8 mouse cellular contexts compared by ENCODE assay signal in the genomic region with DNA sequence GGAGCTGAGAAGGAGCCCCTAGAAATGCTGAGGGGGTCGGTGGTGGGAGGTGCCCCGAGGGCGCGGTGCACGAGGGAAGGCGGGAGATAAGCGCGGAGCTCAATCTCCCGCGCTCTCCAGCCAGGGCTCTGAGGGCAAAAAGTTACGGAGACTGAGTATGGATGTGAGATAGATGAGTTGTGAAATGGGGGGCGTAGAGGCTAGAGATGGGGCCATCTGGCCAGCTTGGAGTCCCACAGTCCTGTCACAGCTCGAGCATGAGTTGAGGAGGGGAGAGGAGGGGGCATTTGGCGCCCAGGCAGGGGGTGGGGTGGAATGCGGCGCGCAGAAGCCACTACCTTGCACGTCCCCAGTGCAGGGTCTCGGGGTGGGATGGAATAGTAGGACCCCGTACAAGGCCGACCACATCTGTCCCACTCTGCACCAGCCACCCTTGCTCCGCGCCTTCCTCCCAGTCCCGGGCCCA. TPM values are rescaled to one million over a fixed set of nuclear protein-coding genes. Genes with fewer than 3 reads are reported as not detected.
DNase-seq lines count a peak whose midpoint lies in the region; ATAC-seq and TF ChIP-seq lines count a peak whose summit lies in the region.

No protein-coding gene starts in this region.

- H3K4me1 ChIP-seq in lung, postnatal 0 days (ENCODE audit: insufficient read depth, low read depth, low read length): peaks cover 13% of the 10 kb centered on the region; the same call in 1 of the 2 replicates
- H3K4me1 ChIP-seq in heart, embryonic 16.5 days (ENCODE audit: control insufficient read depth, insufficient read depth, low read length): peaks cover 20% of the 10 kb centered on the region
- peaks cover 36% of the 10 kb centered on the region for H3K4me1 ChIP-seq in liver, embryonic 16.5 days (ENCODE audit: control insufficient read depth, low read depth, low read length)
- H3K4me1 ChIP-seq in stomach, embryonic 16.5 days (ENCODE audit: control insufficient read depth, insufficient read depth, low read length): peaks cover 22% of the 10 kb centered on the region

- peaks cover 11% of the 10 kb centered on the region; the same call in 1 of the 2 replicates for H3K36me3 ChIP-seq in lung, postnatal 0 days (ENCODE audit: insufficient read depth, low read length)
- H3K36me3 ChIP-seq in heart, embryonic 16.5 days (ENCODE audit: control insufficient read depth, insufficient read depth): peaks cover 20% of the 10 kb centered on the region
- H3K36me3 ChIP-seq in liver, embryonic 16.5 days (ENCODE audit: control insufficient read depth, insufficient read depth): peaks cover 29% of the 10 kb centered on the region
- H3K36me3 ChIP-seq in stomach, embryonic 16.5 days (ENCODE audit: control insufficient read depth, insufficient read depth, low read length): peaks cover 9% of the 10 kb centered on the region; the same call in 1 of the 2 replicates

- TF ChIP-seq CTCF in lung, postnatal 0 days (IDR thresholded peaks at IDR 0.05): no peak

- H3K4me2 ChIP-seq in lung, postnatal 0 days (replicated peaks; ENCODE audit: low read depth, low read length): peak overlapping the region; percentile 100
- peak overlapping the region; percentile 93 for H3K4me2 ChIP-seq in heart, embryonic 16.5 days (ENCODE audit: low read depth, low read length)
- H3K4me2 ChIP-seq in liver, embryonic 16.5 days (ENCODE audit: low read depth, low read length): peak overlapping the region; percentile 72
- H3K4me2 ChIP-seq in stomach, embryonic 16.5 days (ENCODE audit: low read depth, low read length): peak overlapping the region; percentile 83

- H3K4me3 ChIP-seq in lung, postnatal 0 days (ENCODE audit: low read depth, low read length): peak overlapping the region; percentile 68
- peak overlapping the region; percentile 83 for H3K4me3 ChIP-seq in heart, embryonic 16.5 days (ENCODE audit: low read length)
- peak overlapping the region; percentile 97 for H3K4me3 ChIP-seq in liver, embryonic 16.5 days (ENCODE audit: low read depth, low read length)
- H3K4me3 ChIP-seq in stomach, embryonic 16.5 days (replicated peaks; ENCODE audit: low read length): peak overlapping the region; percentile 70

- H3K27me3 ChIP-seq in lung, postnatal 0 days (replicated peaks; ENCODE audit: insufficient read depth, low read length): no peaks in the 10 kb centered on the region
- no peaks in the 10 kb centered on the region for H3K27me3 ChIP-seq in heart, embryonic 16.5 days (ENCODE audit: control insufficient read depth, insufficient read depth, low read length)
- H3K27me3 ChIP-seq in liver, embryonic 16.5 days (ENCODE audit: control insufficient read depth, insufficient read depth, low read depth, low read length): no peaks in the 10 kb centered on the region
- no peaks in the 10 kb centered on the region for H3K27me3 ChIP-seq in stomach, embryonic 16.5 days (ENCODE audit: control insufficient read depth, insufficient read depth, low read length)

- ATAC-seq in lung, postnatal 0 days: no peak
- no peak; the same call in 1 of the 2 replicates for ATAC-seq in heart, embryonic 16.5 days (replicated peaks; ENCODE audit: extremely low read depth, insufficient read depth, low FRiP score)
- ATAC-seq in liver, embryonic 16.5 days (ENCODE audit: low read depth): no peak
- no peak for ATAC-seq in stomach, embryonic 16.5 days (ENCODE audit: insufficient read depth, low FRiP score)
- no peak for ATAC-seq in frontal cortex, adult (ENCODE audit: low TSS enrichment)

- H3K27ac ChIP-seq in lung, postnatal 0 days (ENCODE audit: low read length): no peak overlapping the region
- H3K27ac ChIP-seq in heart, embryonic 16.5 days (ENCODE audit: low read length): peak overlapping the region; percentile 76
- peak overlapping the region; percentile 96 for H3K27ac ChIP-seq in liver, embryonic 16.5 days (ENCODE audit: low read length)
- peak overlapping the region; percentile 68 for H3K27ac ChIP-seq in stomach, embryonic 16.5 days (ENCODE audit: low read length)

- peak; percentile 17 for DNase-seq in adrenal gland, postnatal 10 days
- no peak for DNase-seq in adrenal gland, adult 18-20 months (ENCODE audit: low spot score in 2 of 2)
- no peak for DNase-seq in lung, postnatal 0 days (ENCODE audit: low spot score)
- DNase-seq in lung, postnatal 25 days (ENCODE audit: low spot score): no peak

- H3K9me3 ChIP-seq in lung, postnatal 0 days (ENCODE audit: low read length): no peaks in the 10 kb centered on the region
- H3K9me3 ChIP-seq in heart, embryonic 16.5 days (replicated peaks; ENCODE audit: control insufficient read depth, low read length): no peaks in the 10 kb centered on the region
- H3K9me3 ChIP-seq in liver, embryonic 16.5 days (replicated peaks; ENCODE audit: control insufficient read depth, low read length): no peaks in the 10 kb centered on the region
- H3K9me3 ChIP-seq in stomach, embryonic 16.5 days (replicated peaks; ENCODE audit: control insufficient read depth, low read length): no peaks in the 10 kb centered on the region

- whole genome bisulfite sequencing in lung, postnatal 0 days: under 1% methylated on average over 22 of the region's 24 CpGs
- 0% methylated on average over 23 of the region's 24 CpGs for WGBS in heart, embryonic 16.5 days
- under 1% methylated on average over 24 of the region's 24 CpGs for WGBS in liver, embryonic 16.5 days (ENCODE audit: insufficient replicate concordance)
- WGBS in stomach, embryonic 16.5 days: under 1% methylated on average over 24 of the region's 24 CpGs

- H3K9ac ChIP-seq in lung, postnatal 0 days (replicated peaks; ENCODE audit: low read depth): no peak overlapping the region; the same call in 1 of the 2 replicates
- peak overlapping the region; percentile 80 for H3K9ac ChIP-seq in heart, embryonic 16.5 days (ENCODE audit: low read length)
- peak overlapping the region; percentile 92 for H3K9ac ChIP-seq in liver, embryonic 16.5 days (ENCODE audit: low read depth, low read length)
- H3K9ac ChIP-seq in stomach, embryonic 16.5 days (ENCODE audit: low read length): peak overlapping the region; percentile 75

- TF ChIP-seq EP300 in lung, postnatal 0 days (IDR thresholded peaks at IDR 0.05): no peak

RNA-seq across cellular contexts. Expression of gene Fbxo5, which starts 0.7 kb away (rescaled TPM):
- total RNA-seq in adrenal gland, postnatal 10 days (2021): 10 to 100 TPM in 1 of 2 experiments, 1 to 10 TPM in 1; 9.7 to 14.8 TPM
- 1 to 10 TPM; 1.8 to 1.9 TPM for total RNA-seq in adrenal gland, adult 18-20 months (2021)
- 8.4 TPM in 2 replicates for polyA plus RNA-seq in lung, postnatal 0 days (2015; fragmentation: Nextera tagmentation; extraction: Ambion mirVana)
- 41.4 and 46.6 TPM in 2 replicates for polyA plus RNA-seq in heart, embryonic 16.5 days (2015; fragmentation: Nextera tagmentation; extraction: Ambion mirVana)
- polyA plus RNA-seq in liver, embryonic 16.5 days (2015; fragmentation: Nextera tagmentation; extraction: Ambion mirVana): 78.7 and 92.7 TPM in 2 replicates
- 49.4 and 53.7 TPM in 2 replicates for polyA plus RNA-seq in stomach, embryonic 16.5 days (2015; fragmentation: Nextera tagmentation; extraction: Ambion mirVana)

RNA-seq across cellular contexts. Expression of gene Mtrf1l, which starts 19.0 kb away (rescaled TPM):
- 10 to 100 TPM in 1 of 2 experiments, 1 to 10 TPM in 1; 8.9 to 12.6 TPM for total RNA-seq in adrenal gland, postnatal 10 days (2021)
- total RNA-seq in adrenal gland, adult 18-20 months (2021): 10 to 100 TPM; 10.8 to 12.3 TPM
- 13.1 and 13.7 TPM in 2 replicates for polyA plus RNA-seq in lung, postnatal 0 days (2015; fragmentation: Nextera tagmentation; extraction: Ambion mirVana)
- polyA plus RNA-seq in heart, embryonic 16.5 days (2015; fragmentation: Nextera tagmentation; extraction: Ambion mirVana): 9.8 and 13.1 TPM in 2 replicates
- 4.9 and 6.3 TPM in 2 replicates for polyA plus RNA-seq in liver, embryonic 16.5 days (2015; fragmentation: Nextera tagmentation; extraction: Ambion mirVana)
- 12.9 and 14.2 TPM in 2 replicates for polyA plus RNA-seq in stomach, embryonic 16.5 days (2015; fragmentation: Nextera tagmentation; extraction: Ambion mirVana)
